Mouse (Mus musculus) heart, embryonic 14.5 days (tissue): ENCODE results near the gene Tbc1d16. TPM values are rescaled to one million over a fixed set of nuclear protein-coding genes. Genes with fewer than 3 reads are reported as not detected.

Experiments used
- ATAC-seq: fragments of 200-750 bp; cut with Nextera tagmentation; 2 replicates; pipeline ENCODE4 v1.8.0; 2017; ENCODE audit warnings: low read depth, moderate TSS enrichment; ENCODE audit not compliant: insufficient number of reproducible peaks, insufficient read depth, low FRiP score
- H3K27ac ChIP-seq, 2 experiments: fragments of 200-500 bp in 1 of 2; fragments of 300-500 bp in 1 of 2; sonication (generic) in 1 of 2; replicated peaks in 1 of 2; 2 replicates each; pipeline ENCODE4 v1.5.1; 2012 to 2014; ENCODE audit warnings: low read depth in 2 of 2, low read length in 2 of 2, control low read depth in 1 of 2, mild to moderate bottlenecking in 1 of 2, mixed read lengths in 1 of 2; ENCODE audit not compliant: control insufficient read depth in 1 of 2, insufficient read depth in 1 of 2
- H3K27me3 ChIP-seq: fragments of 300-500 bp; sonication (generic); 2 replicates; pipeline ENCODE4 v1.6.1; 2014; ENCODE audit warnings: mild to moderate bottlenecking, low read length, control low read depth; ENCODE audit not compliant: control insufficient read depth, insufficient read depth
- H3K36me3 ChIP-seq: fragments of 300-500 bp; sonication (generic); 2 replicates; pipeline ENCODE4 v1.6.1; 2014; ENCODE audit warnings: mild to moderate bottlenecking, control low read depth, low read length, mixed read lengths; ENCODE audit not compliant: control insufficient read depth, insufficient read depth
- H3K4me1 ChIP-seq, 2 experiments: fragments of 200-500 bp in 1 of 2; fragments of 300-500 bp in 1 of 2; sonication (generic) in 1 of 2; 2 replicates each; pipeline ENCODE4 v1.6.1; 2012 to 2014; ENCODE audit warnings: low read length in 2 of 2, control low read depth in 1 of 2, mixed read lengths in 1 of 2; ENCODE audit not compliant: control insufficient read depth in 2 of 2, insufficient read depth in 2 of 2
- H3K4me2 ChIP-seq: fragments of 300-500 bp; sonication (generic); 2 replicates; pipeline ENCODE4 v1.6.1; 2014; ENCODE audit warnings: mild to moderate bottlenecking, low read length
- H3K4me3 ChIP-seq, 2 experiments: fragments of 200-500 bp in 1 of 2; fragments of 300-500 bp in 1 of 2; sonication (generic) in 1 of 2; 2 replicates each; pipeline ENCODE4 v1.5.1; 2012 to 2014; ENCODE audit warnings: low read length in 2 of 2, mild to moderate bottlenecking in 2 of 2, control low read depth in 1 of 2, low read depth in 1 of 2, moderate library complexity in 1 of 2; ENCODE audit not compliant: control insufficient read depth in 1 of 2, insufficient read depth in 1 of 2
- H3K9ac ChIP-seq: fragments of 300-500 bp; sonication (generic); 2 replicates; pipeline ENCODE4 v1.6.1; 2014; ENCODE audit warnings: mild to moderate bottlenecking, low read length
- H3K9me3 ChIP-seq: fragments of 300-500 bp; sonication (generic); 2 replicates; pipeline ENCODE4 v1.6.1; 2016; ENCODE audit warnings: low read length, control low read depth; ENCODE audit not compliant: control insufficient read depth
- WGBS: fragments of 180-500 bp; shearing (Covaris S2); extraction: QIAGEN DNeasy Blood & Tissue Kit; methylation state at CpG from one replicate; pipeline ENCODE4 v1.1.7; 2014; 5-methylcytosine and 5-hydroxymethylcytosine counted together
- polyA plus RNA-seq: library from polyadenylated mRNA; unstranded; fragments of >200 nt; fragmentation: Nextera tagmentation; extraction: Ambion mirVana; gene quantifications from 2 replicates; pipeline ENCODE4 v1.2.1, GENCODE M21; 2014

Tbc1d16 gene
- polyA plus RNA-seq, 1 experiment from 2014 or later: 10.3 TPM

- no peaks in the 10 kb centered on the region for H3K27me3 ChIP-seq
- H3K4me2 ChIP-seq: no peak overlapping the region
- WGBS: 51% methylated on average over 19 of the region's 19 CpGs
- no peak for ATAC-seq
- no peak overlapping the region for H3K9ac ChIP-seq
- H3K9me3 ChIP-seq: no peaks in the 10 kb centered on the region
- H3K27ac ChIP-seq: no peak overlapping the region
- no peak overlapping the region for H3K4me3 ChIP-seq
- H3K36me3 ChIP-seq: peaks cover 10% of the 10 kb centered on the region
- peaks cover 42 to 51% of the 10 kb centered on the region in 2 experiments for H3K4me1 ChIP-seq
Observed at GRCm38 (mm10) chr11:119213166-119213885, 15.0 kb downstream of the Tbc1d16 start.

GRCm38 (mm10) chr11:119211604-119212309 is 16.5 kb downstream of the Tbc1d16 start:
- H3K9me3 ChIP-seq: no peaks in the 10 kb centered on the region
- peaks cover 21% of the 10 kb centered on the region for H3K36me3 ChIP-seq
- H3K4me1 ChIP-seq: peaks cover 42 to 51% of the 10 kb centered on the region in 2 experiments
- no peak for ATAC-seq
- no peak overlapping the region for H3K9ac ChIP-seq
- no peak overlapping the region for H3K4me3 ChIP-seq
- 90% methylated on average over 21 of the region's 21 CpGs for WGBS
- no peaks in the 10 kb centered on the region for H3K27me3 ChIP-seq
- no peak overlapping the region for H3K27ac ChIP-seq
- no peak overlapping the region for H3K4me2 ChIP-seq

DNA sequence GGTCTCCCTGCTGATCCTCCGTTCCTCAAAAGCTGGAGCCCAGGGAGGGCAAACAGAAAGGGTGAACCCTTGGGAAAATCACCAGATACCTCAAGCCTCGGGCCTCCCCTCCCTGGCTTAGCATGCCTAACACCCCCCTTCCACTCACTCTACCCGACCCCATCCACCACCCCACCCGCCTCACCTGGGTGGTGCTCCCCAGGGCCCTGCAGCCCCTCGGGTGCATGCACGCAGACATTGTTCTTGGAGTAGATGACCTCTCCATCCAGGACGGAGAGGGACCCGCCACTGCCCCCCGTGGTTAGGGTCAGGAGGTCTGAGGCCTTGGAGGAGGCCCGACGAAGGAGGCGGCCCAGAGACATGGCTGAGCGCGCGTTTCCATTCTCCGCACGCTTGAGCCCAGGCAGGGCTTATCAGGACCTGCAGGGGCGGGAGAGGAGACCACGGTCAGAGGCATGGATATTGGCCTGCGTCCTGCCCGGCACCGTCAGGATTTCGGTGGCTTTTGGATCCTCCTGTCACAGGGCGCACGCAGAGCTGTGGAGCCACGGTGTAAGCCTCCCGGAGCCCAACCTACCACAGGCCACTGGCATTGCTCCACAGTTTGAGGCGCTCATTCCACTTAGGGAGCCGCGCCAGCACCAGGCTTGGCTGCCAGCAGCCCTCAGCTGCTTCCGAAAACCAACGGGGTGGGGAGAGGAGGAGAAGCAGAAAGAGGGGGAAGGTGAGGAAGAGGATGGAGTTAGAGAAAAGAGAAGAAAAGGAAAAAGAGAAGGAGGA is 17.8 kb downstream of the Tbc1d16 start:
- H3K4me1 ChIP-seq: peaks cover 32 to 41% of the 10 kb centered on the region in 2 experiments
- no peak for ATAC-seq

DNA sequence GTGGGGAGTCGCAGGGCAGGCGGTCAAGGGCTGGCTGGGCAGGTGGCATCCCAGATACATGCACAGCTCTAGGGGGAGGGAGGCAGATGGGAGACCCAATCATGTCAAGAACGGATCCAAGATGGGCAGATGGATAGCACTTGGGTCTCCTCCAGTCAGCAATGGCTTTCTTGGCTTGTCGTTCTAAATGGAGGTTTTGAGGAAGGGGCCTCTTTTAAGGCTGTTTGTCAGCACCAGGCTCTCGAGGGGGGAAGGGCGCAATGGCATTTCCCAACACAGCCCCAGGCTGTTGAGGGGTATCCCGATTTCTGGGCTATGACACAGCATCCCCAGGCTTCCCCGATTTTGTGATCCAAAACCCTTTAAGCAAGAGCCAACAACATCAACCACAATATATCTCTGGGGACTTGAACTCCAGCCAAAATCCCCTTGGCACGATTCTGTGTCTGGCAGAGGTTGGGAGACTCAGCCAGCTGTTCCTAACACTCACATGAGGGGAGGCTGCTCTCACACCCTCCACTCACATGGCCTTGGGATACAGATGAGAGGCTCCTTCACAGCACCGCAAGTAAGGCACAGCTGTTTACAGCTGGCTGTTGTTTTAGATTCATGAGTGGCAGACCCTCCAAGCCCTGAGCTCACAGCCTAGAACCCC is 18.8 kb downstream of the Tbc1d16 start:
- Histone ChIP-seq H3K4me2 (no peak overlapping the region), H3K27me3 (no peaks in the 10 kb centered on the region), H3K9me3 (no peaks in the 10 kb centered on the region), H3K36me3 (peaks cover 23% of the 10 kb centered on the region), H3K4me1 (peaks cover 26 to 31% of the 10 kb centered on the region in 2 experiments), H3K4me3 (no peak overlapping the region), H3K27ac (no peak overlapping the region), H3K9ac (no peak overlapping the region)
- WGBS: 72% methylated on average over 10 of the region's 10 CpGs
- ATAC-seq: peak; percentile 16; the same call in 1 of the 2 replicates

More for the DNA sequence above, 17.8 kb downstream of the Tbc1d16 start:
- H3K27me3 ChIP-seq: no peaks in the 10 kb centered on the region
- peaks cover 23% of the 10 kb centered on the region for H3K36me3 ChIP-seq
- no peak overlapping the region; the same call in 1 of the 2 replicates for H3K9ac ChIP-seq
- no peak overlapping the region for H3K27ac ChIP-seq
- 47% methylated on average over 32 of the region's 32 CpGs for WGBS
- no peaks in the 10 kb centered on the region for H3K9me3 ChIP-seq
- H3K4me3 ChIP-seq: no peak overlapping the region
- H3K4me2 ChIP-seq: peak overlapping the region; percentile 31; the same call in 1 of the 2 replicates

GRCm38 (mm10) chr11:119208870-119209370 is 19.4 kb downstream of the Tbc1d16 start:
- Histone ChIP-seq H3K4me3 (no peak overlapping the region), H3K9ac (no peak overlapping the region), H3K4me1 (peaks cover 22 to 27% of the 10 kb centered on the region in 2 experiments), H3K4me2 (no peak overlapping the region), H3K27me3 (no peaks in the 10 kb centered on the region), H3K9me3 (no peaks in the 10 kb centered on the region), H3K36me3 (peaks cover 23% of the 10 kb centered on the region), H3K27ac (no peak overlapping the region)
- 91% methylated on average over 20 of the region's 20 CpGs for WGBS
- ATAC-seq: no peak

GRCm38 (mm10) chr11:119207986-119208385 is 20.3 kb downstream of the Tbc1d16 start:
- ATAC-seq: no peak
- peaks cover 23% of the 10 kb centered on the region for H3K36me3 ChIP-seq
- H3K9me3 ChIP-seq: no peaks in the 10 kb centered on the region
- H3K27me3 ChIP-seq: no peaks in the 10 kb centered on the region
- WGBS: 64% methylated on average over 6 of the region's 6 CpGs
- no peak overlapping the region for H3K9ac ChIP-seq
- H3K4me2 ChIP-seq: no peak overlapping the region
- H3K4me1 ChIP-seq: peaks cover 15 to 18% of the 10 kb centered on the region in 2 experiments
- H3K4me3 ChIP-seq: no peak overlapping the region
- H3K27ac ChIP-seq: no peak overlapping the region

GRCm38 (mm10) chr11:119206562-119206961 is 21.7 kb downstream of the Tbc1d16 start:
- 18% methylated on average over 5 of the region's 5 CpGs for WGBS
- ATAC-seq: no peak
- peaks cover 31% of the 10 kb centered on the region for H3K36me3 ChIP-seq
- H3K9ac ChIP-seq: no peak overlapping the region
- peaks cover 13 to 14% of the 10 kb centered on the region in 2 experiments for H3K4me1 ChIP-seq
- no peak overlapping the region for H3K4me2 ChIP-seq
- H3K9me3 ChIP-seq: no peaks in the 10 kb centered on the region
- no peaks in the 10 kb centered on the region for H3K27me3 ChIP-seq
- no peak overlapping the region for H3K4me3 ChIP-seq
- H3K27ac ChIP-seq: no peak overlapping the region
